Mouse (Mus musculus) neural tube, embryonic 12.5 days (tissue): ENCODE data around the gene Aipl1. TPM values are rescaled to one million over a fixed set of nuclear protein-coding genes. Genes with fewer than 3 reads are reported as not detected.

Source experiments
- ATAC-seq: fragments of 200-750 bp; cut with Nextera tagmentation; 2 replicates; pipeline ENCODE4 v1.8.0; 2017; ENCODE audit warnings: low read depth, mild to moderate bottlenecking, moderate TSS enrichment, moderate library complexity; ENCODE audit not compliant: low FRiP score
- H3K27ac ChIP-seq: fragments of 300-500 bp; sonication (generic); 2 replicates; pipeline ENCODE4 v1.5.1; 2016
- H3K27me3 ChIP-seq: fragments of 300-500 bp; sonication (generic); replicated peaks from 2 replicates; pipeline ENCODE4 v1.6.1; 2016; ENCODE audit warnings: mild to moderate bottlenecking
- H3K36me3 ChIP-seq: fragments of 300-500 bp; sonication (generic); 2 replicates; pipeline ENCODE4 v1.6.1; 2016; ENCODE audit warnings: mild to moderate bottlenecking
- H3K4me1 ChIP-seq: fragments of 300-500 bp; sonication (generic); 2 replicates; pipeline ENCODE4 v1.6.1; 2016
- H3K4me2 ChIP-seq: fragments of 300-500 bp; sonication (generic); replicated peaks from 2 replicates; pipeline ENCODE4 v1.6.1; 2016; ENCODE audit warnings: mild to moderate bottlenecking
- H3K4me3 ChIP-seq: fragments of 300-500 bp; sonication (generic); 2 replicates; pipeline ENCODE4 v1.5.1; 2016
- H3K9ac ChIP-seq: fragments of 300-500 bp; sonication (generic); 2 replicates; pipeline ENCODE4 v1.6.1; 2016; ENCODE audit warnings: mild to moderate bottlenecking
- H3K9me3 ChIP-seq: fragments of 300-500 bp; sonication (generic); 2 replicates; pipeline ENCODE4 v1.6.1; 2016; ENCODE audit warnings: mild to moderate bottlenecking
- WGBS: fragments of 180-500 bp; shearing (Covaris S2); methylation state at CpG from one replicate; pipeline ENCODE4 v1.1.7; 2016; 5-methylcytosine and 5-hydroxymethylcytosine counted together
- polyA plus RNA-seq: library from polyadenylated mRNA; unstranded; fragments of >200 nt; fragmentation: Nextera tagmentation; extraction: Ambion mirVana; gene quantifications from 2 replicates; pipeline ENCODE4 v1.2.1, GENCODE M21; 2016

Gene Aipl1
- polyA plus RNA-seq, 1 experiment from 2014 or later, result 0.47 TPM

GRCm38 (mm10) chr11:72066330-72066729 is 29.0 kb upstream of the Aipl1 start:
- Histone ChIP-seq H3K27ac (no peak overlapping the region), H3K4me3 (no peak overlapping the region), H3K36me3 (no peaks in the 10 kb centered on the region), H3K4me2 (no peak overlapping the region), H3K9me3 (peaks cover 6% of the 10 kb centered on the region; the same call in 1 of the 2 replicates), H3K9ac (no peak overlapping the region), H3K27me3 (no peaks in the 10 kb centered on the region), H3K4me1 (no peaks in the 10 kb centered on the region)
- 42% methylated on average over 6 of the region's 6 CpGs for WGBS
- no peak for ATAC-seq

- H3K4me1 ChIP-seq, result no peaks in the 10 kb centered on the region
- ATAC-seq, result no peak
- H3K9ac ChIP-seq, result no peak overlapping the region
- WGBS, result 92% methylated on average over 8 of the region's 8 CpGs
- H3K36me3 ChIP-seq, result no peaks in the 10 kb centered on the region
- H3K4me2 ChIP-seq, result no peak overlapping the region
- no peak overlapping the region for H3K4me3 ChIP-seq
- H3K27me3 ChIP-seq, result no peaks in the 10 kb centered on the region
- no peak overlapping the region for H3K27ac ChIP-seq
- H3K9me3 ChIP-seq, result peaks cover 6% of the 10 kb centered on the region; the same call in 1 of the 2 replicates
Measured at GRCm38 (mm10) chr11:72065103-72065502, 27.8 kb upstream of the Aipl1 start.

GRCm38 (mm10) chr11:72064414-72064813 is 27.1 kb upstream of the Aipl1 start:
- peaks cover 6% of the 10 kb centered on the region; the same call in 1 of the 2 replicates for H3K9me3 ChIP-seq
- H3K27ac ChIP-seq, result no peak overlapping the region
- H3K4me1 ChIP-seq, result no peaks in the 10 kb centered on the region
- H3K27me3 ChIP-seq, result no peaks in the 10 kb centered on the region
- no peaks in the 10 kb centered on the region for H3K36me3 ChIP-seq
- no peak overlapping the region for H3K9ac ChIP-seq
- 88% methylated on average over 6 of the region's 6 CpGs for WGBS
- no peak overlapping the region for H3K4me3 ChIP-seq
- no peak for ATAC-seq
- H3K4me2 ChIP-seq, result no peak overlapping the region

GRCm38 (mm10) chr11:72061093-72061620 is 23.8 kb upstream of the Aipl1 start:
- Histone ChIP-seq H3K4me3 (no peak overlapping the region), H3K4me1 (no peaks in the 10 kb centered on the region), H3K9me3 (peaks cover 6% of the 10 kb centered on the region; the same call in 1 of the 2 replicates), H3K9ac (no peak overlapping the region), H3K27ac (no peak overlapping the region), H3K4me2 (no peak overlapping the region), H3K36me3 (no peaks in the 10 kb centered on the region), H3K27me3 (no peaks in the 10 kb centered on the region)
- WGBS, result 89% methylated on average over 13 of the region's 13 CpGs
- no peak for ATAC-seq

- Histone ChIP-seq H3K9ac (no peak overlapping the region), H3K4me2 (no peak overlapping the region), H3K9me3 (peaks cover 6% of the 10 kb centered on the region; the same call in 1 of the 2 replicates), H3K4me3 (no peak overlapping the region), H3K27me3 (no peaks in the 10 kb centered on the region), H3K4me1 (0 out of 2 replicates have a peak, but pooled peaks cover 2% of the 10 kb centered on the region), H3K36me3 (no peaks in the 10 kb centered on the region), H3K27ac (no peak overlapping the region)
- ATAC-seq, result no peak
- WGBS, result 81% methylated on average over 9 of the region's 9 CpGs
Measured at GRCm38 (mm10) chr11:72060416-72060815, 23.1 kb upstream of the Aipl1 start.

GRCm38 (mm10) chr11:72057166-72057565 is 19.9 kb upstream of the Aipl1 start:
- WGBS, result 71% methylated on average over 3 of the region's 3 CpGs
- Histone ChIP-seq H3K4me2 (no peak overlapping the region), H3K9ac (no peak overlapping the region), H3K36me3 (no peaks in the 10 kb centered on the region), H3K9me3 (no peaks in the 10 kb centered on the region), H3K27me3 (0 out of 2 replicates have a peak, but pooled peaks cover 3% of the 10 kb centered on the region), H3K27ac (no peak overlapping the region), H3K4me1 (peaks cover 7% of the 10 kb centered on the region), H3K4me3 (no peak overlapping the region)
- no peak for ATAC-seq

- H3K27ac ChIP-seq, result no peak overlapping the region
- H3K9ac ChIP-seq, result no peak overlapping the region
- H3K36me3 ChIP-seq, result no peaks in the 10 kb centered on the region
- ATAC-seq, result no peak
- peaks cover 19% of the 10 kb centered on the region for H3K4me1 ChIP-seq
- H3K27me3 ChIP-seq, result peaks cover 15% of the 10 kb centered on the region
- H3K4me3 ChIP-seq, result no peak overlapping the region
- no peaks in the 10 kb centered on the region for H3K9me3 ChIP-seq
- WGBS, result 53% methylated on average over 2 of the region's 2 CpGs
- no peak overlapping the region for H3K4me2 ChIP-seq
Measured at GRCm38 (mm10) chr11:72055176-72055575, 17.9 kb upstream of the Aipl1 start.

GRCm38 (mm10) chr11:72052636-72053035 is 15.3 kb upstream of the Aipl1 start:
- no peak overlapping the region for H3K4me3 ChIP-seq
- no peaks in the 10 kb centered on the region for H3K36me3 ChIP-seq
- H3K27me3 ChIP-seq, result peaks cover 26% of the 10 kb centered on the region
- H3K4me2 ChIP-seq, result no peak overlapping the region
- ATAC-seq, result no peak
- 17% methylated on average over 5 of the region's 5 CpGs for WGBS
- H3K9me3 ChIP-seq, result no peaks in the 10 kb centered on the region
- H3K4me1 ChIP-seq, result peaks cover 19% of the 10 kb centered on the region
- H3K9ac ChIP-seq, result no peak overlapping the region
- no peak overlapping the region for H3K27ac ChIP-seq

- WGBS, result 70% methylated on average over 3 of the region's 3 CpGs
- Histone ChIP-seq H3K36me3 (no peaks in the 10 kb centered on the region), H3K27ac (no peak overlapping the region), H3K4me1 (peaks cover 19% of the 10 kb centered on the region), H3K9me3 (no peaks in the 10 kb centered on the region), H3K9ac (no peak overlapping the region), H3K27me3 (peaks cover 26% of the 10 kb centered on the region), H3K4me3 (no peak overlapping the region), H3K4me2 (no peak overlapping the region)
- no peak for ATAC-seq
Measured at GRCm38 (mm10) chr11:72052221-72052620, 14.9 kb upstream of the Aipl1 start.

GRCm38 (mm10) chr11:72050895-72051858 is 13.9 kb upstream of the Aipl1 start:
- H3K4me3 ChIP-seq, result peak overlapping the region; percentile 40
- ATAC-seq, result peak; percentile 46
- H3K4me2 ChIP-seq, result peak overlapping the region; percentile 70
- H3K9ac ChIP-seq, result peak overlapping the region; percentile 48
- H3K27ac ChIP-seq, result no peak overlapping the region
- H3K9me3 ChIP-seq, result no peaks in the 10 kb centered on the region
- peaks cover 26% of the 10 kb centered on the region for H3K27me3 ChIP-seq
- no peaks in the 10 kb centered on the region for H3K36me3 ChIP-seq
- 2% methylated on average over 45 of the region's 45 CpGs for WGBS
- peaks cover 19% of the 10 kb centered on the region for H3K4me1 ChIP-seq

GRCm38 (mm10) chr11:72050168-72050894 is 13.0 kb upstream of the Aipl1 start:
- Histone ChIP-seq H3K27me3 (peaks cover 26% of the 10 kb centered on the region), H3K9me3 (no peaks in the 10 kb centered on the region), H3K27ac (no peak overlapping the region), H3K4me1 (peaks cover 16% of the 10 kb centered on the region), H3K36me3 (peaks cover 7% of the 10 kb centered on the region), H3K9ac (peak overlapping the region; percentile 48), H3K4me3 (peak overlapping the region; percentile 40), H3K4me2 (peak overlapping the region; percentile 70)
- WGBS, result 29% methylated on average over 14 of the region's 14 CpGs
- ATAC-seq, result no peak; the same call in 1 of the 2 replicates
